In the genomic region with DNA sequence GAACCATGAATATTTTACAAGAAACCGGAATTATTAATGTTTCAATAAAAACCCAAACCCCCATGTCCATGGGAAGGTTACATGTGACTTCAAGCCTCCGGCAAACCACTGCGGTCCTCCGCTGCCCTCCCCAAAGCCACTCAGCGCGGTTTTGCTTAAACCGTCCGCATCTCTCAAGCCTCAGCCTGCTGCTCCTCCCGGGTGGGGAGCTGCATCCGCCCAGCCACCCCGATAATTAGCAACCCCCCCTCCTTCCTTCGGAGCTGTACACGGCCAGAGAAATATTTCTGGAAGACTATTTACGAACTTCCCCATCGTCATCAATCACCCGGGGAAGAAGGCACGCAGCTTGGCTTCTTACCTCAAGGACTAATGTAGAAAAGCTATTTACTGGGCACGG, we compare ENCODE assay signal across 13 mouse cellular contexts.
DNase-seq lines count a peak whose midpoint lies in the region; ATAC-seq and TF ChIP-seq lines count a peak whose summit lies in the region.
"Had no signal": no experiment of that assay in that cellular context is flagged by ENCODE, and none has a peak within 500 bp of the region (broad histone marks: within the 10 kb centered on the region; RNA-seq: fewer than 3 reads in every experiment).

No protein-coding gene starts in this region.

- H3K36me3 ChIP-seq in lung, embryonic 14.5 days (ENCODE audit: insufficient read depth): no peaks in the 10 kb centered on the region
- H3K36me3 ChIP-seq in intestine, embryonic 14.5 days (ENCODE audit: control insufficient read depth, insufficient read depth, low read length): no peaks in the 10 kb centered on the region
- H3K36me3 ChIP-seq in neural tube, embryonic 14.5 days (ENCODE audit: control insufficient read depth, insufficient read depth, low read length): no peaks in the 10 kb centered on the region

- no peak overlapping the region for H3K27ac ChIP-seq in lung, embryonic 14.5 days (ENCODE audit: low read depth)
- H3K27ac ChIP-seq in intestine, embryonic 14.5 days (ENCODE audit: low read depth): no peak overlapping the region
- no peak overlapping the region; the same call in 1 of the 2 replicates for H3K27ac ChIP-seq in neural tube, embryonic 14.5 days (ENCODE audit: low read depth, low read length)

- H3K9ac ChIP-seq in lung, embryonic 14.5 days: no peak overlapping the region
- H3K9ac ChIP-seq in intestine, embryonic 14.5 days (ENCODE audit: low read length): no peak overlapping the region
- H3K9ac ChIP-seq in neural tube, embryonic 14.5 days (replicated peaks; ENCODE audit: low read depth, low read length): no peak overlapping the region
- H3K9ac ChIP-seq: forebrain, postnatal 0 days had no signal

- H3K4me1 ChIP-seq in lung, embryonic 14.5 days (ENCODE audit: insufficient read depth): no peaks in the 10 kb centered on the region
- peaks cover 11% of the 10 kb centered on the region for H3K4me1 ChIP-seq in intestine, embryonic 14.5 days (replicated peaks; ENCODE audit: control insufficient read depth, insufficient read depth, low read length)
- no peaks in the 10 kb centered on the region for H3K4me1 ChIP-seq in neural tube, embryonic 14.5 days (ENCODE audit: control insufficient read depth, insufficient read depth, low read length)

- no peaks in the 10 kb centered on the region for H3K9me3 ChIP-seq in lung, embryonic 14.5 days (ENCODE audit: low read depth, low read length)
- H3K9me3 ChIP-seq in intestine, embryonic 14.5 days (ENCODE audit: control insufficient read depth, low read length): no peaks in the 10 kb centered on the region
- H3K9me3 ChIP-seq in neural tube, embryonic 14.5 days (ENCODE audit: control insufficient read depth, low read length): no peaks in the 10 kb centered on the region

- H3K4me3 ChIP-seq in lung, embryonic 14.5 days (ENCODE audit: low read depth, low read length): no peak overlapping the region
- H3K4me3 ChIP-seq in intestine, embryonic 14.5 days (ENCODE audit: low read depth, low read length): no peak overlapping the region
- H3K4me3 ChIP-seq in neural tube, embryonic 14.5 days (ENCODE audit: low read depth, low read length): no peak overlapping the region
- H3K4me3 ChIP-seq: erythroblast, embryonic 14.5 days had no signal

- no peak for ATAC-seq in lung, embryonic 14.5 days (ENCODE audit: insufficient read depth)
- peak; percentile 57 for ATAC-seq in common myeloid progenitor, adult 5-6 weeks (replicated peaks; ENCODE audit: low read depth, poor library complexity, severe bottlenecking)
- ATAC-seq in intestine, embryonic 14.5 days (replicated peaks; ENCODE audit: low FRiP score, low TSS enrichment, low read depth): no peak
- ATAC-seq in neural tube, embryonic 14.5 days (ENCODE audit: low read depth): peak; percentile 58; the same call in 1 of the 2 replicates
- ATAC-seq: forebrain, postnatal 0 days had no signal

- peak overlapping the region; percentile 38 for H3K4me2 ChIP-seq in lung, embryonic 14.5 days
- H3K4me2 ChIP-seq in intestine, embryonic 14.5 days (ENCODE audit: low read length): peak overlapping the region; percentile 22
- H3K4me2 ChIP-seq in neural tube, embryonic 14.5 days (ENCODE audit: low read depth, low read length): 0 out of 2 replicates have a peak overlapping the region, but pooled peaks have one; percentile 4

- no peaks in the 10 kb centered on the region for H3K27me3 ChIP-seq in lung, embryonic 14.5 days (ENCODE audit: insufficient read depth, low read length)
- no peaks in the 10 kb centered on the region for H3K27me3 ChIP-seq in intestine, embryonic 14.5 days (replicated peaks; ENCODE audit: control insufficient read depth, insufficient read depth, low read length)
- H3K27me3 ChIP-seq in neural tube, embryonic 14.5 days (ENCODE audit: control insufficient read depth, insufficient read depth, low read length): no peaks in the 10 kb centered on the region

- no peak for DNase-seq in lung, embryonic 14.5 days
- no peak for DNase-seq in lung, postnatal 14 days
- DNase-seq in intestine, embryonic 14.5 days (ENCODE audit: low spot score): no peak
- no peak for DNase-seq in layer of hippocampus, postnatal 14 days (ENCODE audit: low spot score in 2 of 2)
- no peak for DNase-seq in urinary bladder, adult 18-20 months (ENCODE audit: low spot score in 2 of 2)
- DNase-seq: cerebellum, adult 2 months; forebrain, postnatal 0 days; heart, postnatal 14 days; liver; right cerebral cortex, postnatal 14 days had no signal

- no peak for TF ChIP-seq CTCF in lung, embryonic 14.5 days (IDR thresholded peaks at IDR 0.05; ENCODE audit: low read depth)

- WGBS in lung, embryonic 14.5 days: 32% methylated on average over 18 of the region's 18 CpGs
- 30% methylated on average over 18 of the region's 18 CpGs for WGBS in intestine, embryonic 14.5 days
- 42% methylated on average over 18 of the region's 18 CpGs for WGBS in neural tube, embryonic 14.5 days

Comparison
In these comparisons a context has a peak if more than half of its experiments do, and no peak if none do; other contexts are left out.
1. ATAC-seq: peak in common myeloid progenitor, adult 5-6 weeks (single experiment) and neural tube, embryonic 14.5 days (single experiment); none in lung, embryonic 14.5 days (single experiment) and intestine, embryonic 14.5 days (single experiment).
2. Peak in every context shown above with its lines, with median percentiles within 50 percentile points of each other: H3K4me2 ChIP-seq.